Mouse (Mus musculus): ENCODE measurements around the gene Zzz3.

DNA sequence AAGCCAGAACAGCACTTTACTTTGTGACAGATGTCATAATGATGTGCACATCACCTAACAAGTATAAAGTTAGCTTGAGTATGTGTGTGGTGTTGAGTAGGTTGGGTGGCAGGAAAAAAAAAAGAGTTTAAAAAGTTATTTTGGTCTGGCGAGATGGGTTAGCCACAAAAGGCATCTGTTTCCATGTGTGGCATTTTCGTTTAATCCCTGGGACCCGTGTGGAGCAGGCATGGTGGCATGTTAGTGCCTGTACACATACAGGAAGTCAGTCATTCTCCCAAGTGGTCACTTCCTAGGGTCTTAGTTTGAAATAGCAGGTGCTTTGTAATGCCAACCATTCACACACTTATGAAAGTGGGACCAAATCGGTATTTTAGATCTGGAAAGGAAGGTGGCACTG is 17.1 kb downstream of the Zzz3 start:
- TF ChIP-seq POLR2A (IDR thresholded peaks at IDR 0.05; ENCODE audit: control insufficient read depth, low read depth, low read length), result no peak
- no peak for TF ChIP-seq CTCF (IDR thresholded peaks at IDR 0.05; ENCODE audit: control insufficient read depth, insufficient read depth, insufficient replicate concordance, low read depth, low read length)
